Mouse (Mus musculus): Measurements from ENCODE around the gene Bid.
"Not testable (repeated sequence)": the region's sequence is repeated elsewhere in the genome, so short reads cannot be mapped to it uniquely, and the experiment has no call there.

The Bid gene

DNA sequence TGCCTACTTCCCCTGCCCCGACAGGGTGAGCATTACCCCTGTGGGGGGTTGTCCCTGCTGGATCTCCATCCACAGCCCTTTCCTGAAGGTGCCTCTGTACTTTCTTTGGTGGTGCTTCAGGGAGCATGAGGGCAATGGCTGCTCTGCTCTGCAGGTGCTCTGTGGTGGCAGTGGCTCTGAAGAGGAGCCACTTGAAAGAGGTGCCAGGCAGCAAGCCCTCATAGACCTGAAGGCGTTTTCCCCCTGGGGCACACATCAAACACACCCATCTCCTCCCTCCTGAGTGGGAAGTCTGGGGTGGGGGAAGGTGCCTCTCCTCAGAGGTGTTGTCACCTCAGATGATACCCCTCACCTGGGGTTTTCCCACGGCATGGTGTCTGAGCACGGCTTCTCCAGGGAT lies 17.5 kb upstream of the Bid start:
- no peak for DNase-seq

- DNase-seq: no peak
Measured at GRCm38 (mm10) chr6:120933670-120934069, 17.0 kb upstream of the Bid start.

DNA sequence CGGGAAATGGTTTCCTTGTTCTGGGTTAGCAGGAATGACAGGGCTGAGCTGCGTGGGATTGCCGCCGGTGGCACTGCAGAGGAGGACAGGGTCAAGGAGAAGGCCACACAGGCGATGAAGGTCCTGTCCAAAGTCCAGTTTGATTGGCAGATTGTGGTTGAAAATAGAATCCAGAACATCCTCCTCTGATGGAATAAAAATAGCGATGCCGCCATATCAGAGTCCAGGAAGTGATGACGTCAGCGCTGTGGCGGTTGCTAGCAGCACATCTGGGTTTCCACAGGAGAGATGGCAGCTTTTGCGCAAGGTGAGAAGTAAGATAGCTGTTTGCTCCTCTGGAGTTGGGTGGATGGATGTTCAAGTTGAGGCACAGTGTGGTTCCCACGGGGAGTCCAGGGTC lies 15.9 kb upstream of the Bid start:
- no peak for DNase-seq

DNA sequence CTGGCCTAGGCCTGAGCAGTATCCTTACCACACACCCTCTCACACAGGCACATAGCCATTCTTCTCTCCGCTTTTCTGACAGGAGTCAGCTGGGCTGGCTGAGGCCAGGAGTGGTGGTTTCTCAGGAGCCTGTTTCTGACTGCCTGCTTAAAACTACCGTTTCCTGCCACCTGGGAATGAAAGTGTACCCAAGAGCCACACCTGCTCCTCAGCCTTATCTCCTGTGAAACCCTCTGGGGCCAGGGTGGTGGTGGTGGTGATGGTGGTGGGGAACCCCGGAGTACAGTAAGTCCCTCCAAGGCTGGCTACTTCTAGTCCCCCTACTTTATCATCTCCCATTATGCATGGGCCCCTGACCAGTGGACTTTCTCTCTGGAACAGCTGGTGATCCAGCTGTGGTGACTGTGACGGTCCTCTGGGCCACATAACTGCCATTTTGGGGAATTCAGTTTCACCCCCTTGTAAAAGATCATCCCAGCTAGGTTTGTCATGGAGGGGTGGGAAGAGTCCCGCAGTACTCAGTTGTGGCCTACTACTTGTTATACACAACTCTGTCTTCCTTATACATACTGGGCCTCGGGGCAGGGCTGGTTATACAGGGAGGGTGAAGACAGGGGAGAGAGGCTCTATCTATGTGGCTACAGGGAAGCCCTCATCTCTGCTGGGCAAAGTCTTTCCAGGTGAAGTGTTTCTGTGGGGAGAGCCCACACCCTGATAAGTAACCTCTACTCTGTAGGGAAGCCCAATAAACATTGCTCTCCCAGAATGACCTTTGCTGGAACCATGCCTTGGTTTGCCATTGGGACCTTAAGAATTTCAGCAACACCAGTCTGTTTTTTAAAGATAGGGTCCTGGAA lies 14.0 kb upstream of the Bid start:
- DNase-seq: no peak

DNA sequence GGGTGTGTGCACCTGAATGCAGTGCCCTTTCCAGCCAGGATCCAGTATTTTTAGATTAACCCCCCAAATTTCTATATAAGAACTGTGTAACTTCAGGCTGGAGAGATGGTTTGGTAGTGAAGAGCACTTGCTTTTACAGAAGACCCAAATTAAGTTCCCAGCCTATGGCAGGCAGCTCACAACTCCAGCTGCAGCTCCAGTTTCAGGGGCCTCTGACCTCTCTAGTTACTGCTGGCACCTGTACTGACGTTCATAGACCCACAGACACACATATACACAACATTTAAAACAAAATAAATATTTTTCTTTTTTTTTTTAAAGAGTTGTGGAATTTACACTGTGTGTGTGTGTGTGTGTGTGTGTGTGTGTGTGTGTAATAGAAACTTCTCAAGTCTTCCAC lies 12.8 kb upstream of the Bid start:
- no peak for DNase-seq

DNA sequence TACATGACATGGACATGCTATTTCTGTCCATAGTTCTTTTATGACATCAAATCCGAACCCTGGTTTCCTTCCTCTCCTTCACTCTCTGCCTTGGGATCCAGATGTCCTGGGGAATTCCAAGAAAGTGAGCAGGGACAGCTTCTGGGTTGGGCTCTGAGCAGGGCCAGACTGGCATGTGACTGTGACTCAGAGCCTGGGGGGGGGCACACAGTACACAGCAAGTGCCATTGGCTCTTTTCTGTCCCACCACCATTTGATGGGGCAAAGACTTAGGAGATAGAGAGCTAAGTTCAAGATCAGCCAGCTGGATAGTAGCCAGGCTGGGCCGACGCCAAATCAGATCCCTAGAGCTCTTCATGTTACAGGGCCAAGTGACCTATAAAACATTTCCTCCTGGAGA lies 11.1 kb upstream of the Bid start:
- no peak for DNase-seq

DNA sequence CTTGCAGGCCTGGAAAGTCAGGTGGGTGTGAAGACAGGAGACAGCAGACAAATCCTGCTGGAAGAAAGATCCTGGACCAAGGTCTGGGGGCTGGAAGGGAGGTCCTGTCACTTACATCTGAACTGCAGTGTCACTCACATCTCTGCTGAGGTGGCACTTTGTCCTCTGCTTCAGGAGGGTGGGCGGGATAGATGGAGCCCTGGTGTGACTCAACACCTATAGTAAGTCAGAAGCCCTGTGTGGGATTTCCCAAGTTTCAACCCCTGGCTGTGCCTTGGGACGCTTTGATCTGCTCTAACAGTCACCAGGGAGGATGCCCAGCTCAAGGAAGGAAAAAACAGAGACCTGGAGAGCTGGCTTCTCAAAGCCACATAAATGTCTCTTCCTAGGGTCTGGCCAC lies 10.2 kb upstream of the Bid start:
- DNase-seq: no peak

DNA sequence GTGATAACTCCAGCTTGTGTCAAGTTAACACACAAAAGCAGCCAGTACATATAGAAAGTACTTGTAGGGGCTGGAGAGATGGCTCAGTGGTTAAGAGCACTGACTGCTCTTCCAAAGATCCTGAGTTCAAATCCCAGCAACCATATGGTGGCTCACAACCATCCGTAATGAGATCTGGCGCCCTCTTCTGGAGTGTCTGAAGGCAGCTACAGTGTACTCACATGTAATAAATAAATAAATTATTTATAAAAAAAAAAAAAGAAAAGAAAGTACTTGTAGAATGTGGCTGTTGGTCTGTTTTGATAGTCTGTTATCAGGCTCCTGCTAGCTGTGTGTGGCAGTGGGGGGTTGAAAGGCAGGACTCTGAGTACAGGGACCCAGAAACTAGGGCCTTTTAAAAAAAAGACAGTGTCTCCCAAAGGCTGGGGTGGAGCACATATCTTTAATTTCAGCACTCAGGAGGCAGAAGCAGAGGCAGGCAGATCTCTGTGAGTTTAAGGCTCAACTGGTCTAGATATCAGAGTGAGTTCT lies 8.2 kb upstream of the Bid start:
- DNase-seq: not testable (repeated sequence)

- no peak for DNase-seq
Measured at GRCm38 (mm10) chr6:120917975-120918374, 1.3 kb upstream of the Bid start.

GRCm38 (mm10) chr6:120916972-120917881 lies 574 bp upstream of the Bid start:
- DNase-seq: not testable (repeated sequence)

GRCm38 (mm10) chr6:120915649-120915975 lies 1.0 kb downstream of the Bid start:
- no peak for DNase-seq

- DNase-seq: peak; percentile 41
Measured at GRCm38 (mm10) chr6:120914911-120915648, 1.6 kb downstream of the Bid start.

GRCm38 (mm10) chr6:120914533-120914910 lies 2.1 kb downstream of the Bid start:
- no peak for DNase-seq

- no peak for DNase-seq
Measured at GRCm38 (mm10) chr6:120913783-120914182, 2.9 kb downstream of the Bid start.

DNA sequence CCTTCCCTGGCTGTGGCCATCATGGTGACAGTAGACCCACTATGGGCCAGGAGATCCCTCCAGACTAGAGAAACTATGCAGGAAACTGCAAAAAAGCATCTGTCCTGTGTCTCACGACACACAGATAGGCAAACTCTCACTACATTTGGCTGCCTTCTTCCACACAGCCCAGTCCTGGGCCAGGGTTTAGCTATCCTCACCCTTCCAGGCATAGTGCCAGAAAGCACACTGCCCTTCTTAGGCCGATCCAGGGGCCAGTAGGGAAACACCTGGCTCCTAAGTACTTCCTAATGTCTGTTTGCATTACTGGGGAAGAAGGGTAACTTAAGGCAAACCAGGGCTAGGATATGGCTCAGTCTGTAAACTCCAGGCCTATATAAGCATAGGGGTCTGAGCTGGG lies 3.7 kb downstream of the Bid start:
- no peak for DNase-seq

DNA sequence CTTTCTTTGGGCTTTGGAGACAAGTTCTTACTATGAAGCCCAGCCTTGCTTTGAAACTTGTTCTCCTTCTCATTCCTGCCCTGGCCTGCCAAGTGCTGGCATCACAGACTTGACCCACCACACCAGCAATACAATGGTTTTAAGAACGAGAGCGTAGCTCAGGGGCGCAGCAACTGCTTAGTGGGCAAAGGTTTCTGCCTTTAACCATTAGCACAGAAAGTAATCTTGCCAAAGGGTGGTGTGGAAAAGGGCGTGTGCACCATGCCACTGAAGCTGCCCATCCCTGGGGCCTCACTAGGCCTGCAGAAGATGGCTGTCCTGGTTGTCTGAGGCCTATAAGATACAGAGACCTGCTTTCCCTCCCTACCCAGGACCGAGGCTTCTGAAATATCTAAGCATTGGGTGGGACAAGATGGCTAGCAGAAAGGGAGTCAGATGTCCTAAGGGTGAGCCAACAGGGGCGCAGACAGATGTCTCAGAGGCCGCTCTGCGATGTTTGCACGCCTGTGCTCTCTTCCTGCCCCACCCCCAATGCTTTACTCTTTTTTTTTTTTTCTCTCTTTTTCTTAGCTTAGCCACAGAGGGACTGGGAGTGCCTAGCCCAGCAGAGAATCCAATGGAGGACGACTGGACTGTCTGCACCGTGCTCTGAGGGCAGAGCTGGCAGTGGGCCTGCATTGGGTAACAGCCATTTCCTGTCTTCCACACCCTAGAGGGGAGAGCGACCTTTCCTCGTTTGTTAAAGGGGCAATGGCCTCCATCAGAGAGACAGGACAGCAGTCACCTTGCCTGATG lies 5.2 kb downstream of the Bid start:
- DNase-seq: no peak

DNA sequence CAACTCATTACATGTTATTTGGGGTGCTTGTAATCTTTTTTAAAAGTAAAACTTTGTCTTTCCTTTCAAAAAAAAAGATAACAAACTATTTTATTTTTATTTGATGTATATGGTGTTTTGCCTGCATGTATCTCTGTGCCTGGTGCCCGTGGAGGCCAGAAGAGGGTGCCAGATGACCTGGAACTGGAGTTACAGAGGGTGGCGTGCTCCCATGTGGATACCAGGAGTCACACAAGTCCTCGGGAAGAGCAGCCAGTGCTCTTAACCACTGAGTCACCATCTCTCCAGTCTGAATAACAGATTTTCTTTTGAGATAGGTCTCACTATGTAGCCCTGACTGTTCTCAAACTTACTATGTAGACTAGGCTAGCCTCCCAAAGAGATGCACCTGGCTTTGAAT lies 7.2 kb downstream of the Bid start:
- DNase-seq: no peak

GRCm38 (mm10) chr6:120907876-120908597 lies 8.6 kb downstream of the Bid start:
- DNase-seq: not testable (repeated sequence)

GRCm38 (mm10) chr6:120906521-120906920 lies 10.1 kb downstream of the Bid start:
- DNase-seq: no peak

DNA sequence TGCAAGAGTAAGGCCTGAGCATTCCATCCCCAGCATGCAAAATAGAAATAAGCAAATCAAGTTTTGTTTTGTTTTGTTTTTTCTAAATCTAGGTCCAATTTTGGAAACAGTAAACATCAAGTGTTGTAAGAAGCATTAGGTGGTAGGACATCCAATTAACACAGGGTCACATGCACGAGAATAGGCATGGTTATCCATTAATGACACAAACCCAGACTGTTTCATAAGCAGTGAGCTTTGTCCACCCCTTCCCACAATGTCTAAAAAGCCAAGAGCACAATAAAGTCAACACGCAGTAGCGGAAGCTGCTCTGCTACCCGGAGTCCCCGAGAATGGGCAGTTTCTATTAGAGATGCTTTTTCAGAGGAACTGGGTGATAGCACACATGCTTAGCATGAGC lies 11.5 kb downstream of the Bid start:
- DNase-seq: no peak

GRCm38 (mm10) chr6:120903961-120904360 lies 12.7 kb downstream of the Bid start:
- no peak for DNase-seq

All from layer of hippocampus, adult 9-11 months (tissue).